Mouse (Mus musculus) myocyte (in vitro differentiated cells): Measurements from ENCODE around the gene Cacna2d2. TPM values are rescaled to one million over a fixed set of nuclear protein-coding genes. Genes with fewer than 3 reads are reported as not detected.
A peak's percentile ranks its signal among the peaks of the same experiment; 100 is the strongest.

Experiments
- H3K27me3 ChIP-seq: one replicate; pipeline ENCODE4 v1.6.1; 2011; ENCODE audit not compliant: control insufficient read depth, insufficient read depth, insufficient read length
- H3K36me3 ChIP-seq: one replicate; pipeline ENCODE4 v1.6.1; 2011; ENCODE audit not compliant: control insufficient read depth, insufficient read depth
- H3K4me2 ChIP-seq: one replicate; pipeline ENCODE4 v1.6.1; 2011; ENCODE audit warnings: low read depth, control low read depth
- H3K4me3 ChIP-seq: one replicate; pipeline ENCODE4 v1.5.1; 2011; ENCODE audit warnings: mild to moderate bottlenecking, control low read depth, moderate library complexity
- H3K79me2 ChIP-seq: one replicate; pipeline ENCODE4 v1.6.1; 2011; ENCODE audit not compliant: control insufficient read depth, insufficient read depth
- H3ac ChIP-seq: one replicate; pipeline ENCODE4 v1.6.1; 2011; ENCODE audit not compliant: control insufficient read depth, insufficient read length
- CEBPB ChIP-seq: IDR thresholded peaks from 2 replicates; pipeline ENCODE4 v1.6.1; 2011; ENCODE audit warnings: mild to moderate bottlenecking, moderate library complexity; ENCODE audit not compliant: poor library complexity, insufficient read depth, severe bottlenecking
- E2F4 ChIP-seq: IDR thresholded peaks from one replicate; pipeline ENCODE4 v1.6.1; 2011; ENCODE audit warnings: mild to moderate bottlenecking, control low read depth, moderate library complexity; ENCODE audit not compliant: insufficient read depth
- MAX ChIP-seq: IDR thresholded peaks from one replicate; pipeline ENCODE4 v1.6.1; 2011; ENCODE audit warnings: low read depth, mild to moderate bottlenecking, control low read depth
- MYOD1 ChIP-seq, 3 experiments: IDR thresholded peaks; one replicate each; pipeline ENCODE4 v1.6.1; 2011; ENCODE audit warnings: control low read depth in 2 of 3, low read depth in 2 of 3, mild to moderate bottlenecking in 2 of 3, moderate library complexity in 1 of 3; ENCODE audit not compliant: insufficient read length in 2 of 3, control insufficient read depth in 1 of 3
- MYOG ChIP-seq, 3 experiments: IDR thresholded peaks; one replicate each; pipeline ENCODE4 v1.6.1; 2011; ENCODE audit warnings: control low read depth in 2 of 3, low read depth in 2 of 3, mild to moderate bottlenecking in 2 of 3; ENCODE audit not compliant: insufficient read length in 2 of 3, control insufficient read depth in 1 of 3, insufficient read depth in 1 of 3
- POLR2A ChIP-seq: IDR thresholded peaks from one replicate; pipeline ENCODE4 v1.6.1; 2011; ENCODE audit warnings: low read depth, mild to moderate bottlenecking, control low read depth, moderate library complexity; ENCODE audit not compliant: insufficient read length
- POLR2AphosphoS2 ChIP-seq: IDR thresholded peaks from one replicate; pipeline ENCODE4 v1.6.1; 2011; ENCODE audit warnings: low read depth, control low read depth; ENCODE audit not compliant: insufficient read length
- REST ChIP-seq: IDR thresholded peaks from one replicate; pipeline ENCODE4 v1.6.1; 2011; ENCODE audit warnings: mild to moderate bottlenecking, control low read depth, moderate library complexity; ENCODE audit not compliant: insufficient read depth, insufficient read length
- SRF ChIP-seq: IDR thresholded peaks from one replicate; pipeline ENCODE4 v1.6.1; 2011; ENCODE audit warnings: low read depth; ENCODE audit not compliant: control insufficient read depth, insufficient read length
- TCF12 ChIP-seq: IDR thresholded peaks from one replicate; pipeline ENCODE4 v1.6.1; 2011; ENCODE audit warnings: mild to moderate bottlenecking, control low read depth; ENCODE audit not compliant: poor library complexity, insufficient read depth, severe bottlenecking
- TCF3 ChIP-seq: IDR thresholded peaks from one replicate; pipeline ENCODE4 v1.6.1; 2011; ENCODE audit warnings: low read depth, control low read depth; ENCODE audit not compliant: insufficient read length
- USF1 ChIP-seq: IDR thresholded peaks from one replicate; pipeline ENCODE4 v1.6.1; 2011; ENCODE audit warnings: low read depth, mild to moderate bottlenecking, control low read depth, moderate library complexity
- polyA plus RNA-seq: library from polyadenylated mRNA; unstranded; fragments of >200 nt; fragmentation: generic; extraction: Trizol; gene quantifications from one replicate; pipeline ENCODE4 v1.2.1, GENCODE M21; 2012; ENCODE audit warnings: missing spikeins

Cacna2d2 gene
- polyA plus RNA-seq, 1 experiment = 0.50 TPM

DNA sequence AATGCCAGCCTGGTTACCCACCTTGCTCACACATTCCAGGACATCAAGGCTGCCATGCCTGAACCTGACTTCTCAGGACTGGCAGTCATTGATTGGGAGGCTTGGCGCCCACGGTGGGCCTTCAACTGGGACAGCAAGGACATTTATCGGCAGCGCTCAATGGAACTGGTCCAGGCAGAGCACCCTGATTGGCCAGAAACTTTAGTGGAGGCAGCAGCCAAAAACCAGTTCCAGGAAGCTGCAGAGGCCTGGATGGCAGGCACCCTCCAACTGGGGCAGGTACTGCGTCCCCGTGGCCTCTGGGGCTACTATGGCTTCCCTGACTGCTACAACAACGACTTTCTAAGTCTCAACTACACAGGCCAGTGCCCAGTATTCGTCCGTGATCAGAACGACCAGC, 178.5 kb downstream of the Cacna2d2 start:
- TF ChIP-seq MYOD1 (IDR thresholded peaks at IDR 0.05; ENCODE audit: control insufficient read depth in 1 of 3, insufficient read length in 2 of 3, low read depth in 2 of 3) (no peak), POLR2AphosphoS2 (no peak), TCF3 (no peak), REST (no peak), MAX (no peak), POLR2A (no peak), CEBPB (no peak), MYOG (IDR thresholded peaks at IDR 0.05; ENCODE audit: control insufficient read depth in 1 of 3, insufficient read depth in 1 of 3, insufficient read length in 2 of 3, low read depth in 2 of 3) (no peak), USF1 (no peak), TCF12 (no peak), E2F4 (no peak), SRF (no peak)
- H3K79me2 ChIP-seq = peaks cover 5% of the 10 kb centered on the region
- H3K4me2 ChIP-seq = peak overlapping the region; percentile 87
- no peaks in the 10 kb centered on the region for H3K27me3 ChIP-seq
- no peak overlapping the region for H3K4me3 ChIP-seq
- H3ac ChIP-seq = no peak overlapping the region
- no peaks in the 10 kb centered on the region for H3K36me3 ChIP-seq

DNA sequence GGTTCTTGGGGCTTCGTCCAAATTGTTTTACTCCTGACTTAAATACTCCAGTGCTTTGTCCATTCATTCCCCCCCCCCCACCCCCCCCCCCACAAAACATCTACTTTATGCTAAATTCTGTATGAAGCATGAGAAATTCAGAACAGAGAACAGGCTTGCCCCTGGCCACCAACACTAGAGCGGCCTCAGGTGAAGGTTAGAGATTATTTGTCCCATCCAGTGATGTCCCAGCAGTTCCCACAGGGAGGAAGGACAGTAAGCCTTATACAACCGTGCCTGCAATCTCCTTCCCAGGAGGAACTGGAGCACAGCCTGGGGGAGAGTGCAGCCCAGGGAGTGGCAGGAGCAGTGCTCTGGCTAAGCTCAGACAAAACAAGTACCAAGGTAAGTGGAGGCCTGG, 179.2 kb downstream of the Cacna2d2 start, which contains the start of gene Naa80:
TSS of gene Naa80 (plus strand) at position 301 of the 400 bp plus-strand sequence.
- Histone ChIP-seq H3ac (no peak within 1 kb of the TSS), H3K27me3 (no peaks in the 10 kb centered on the region), H3K4me3 (no peak within 1 kb of the TSS), H3K4me2 (peak within 1 kb of the TSS; percentile 90), H3K36me3 (no peaks in the 10 kb centered on the region), H3K79me2 (peaks cover 5% of the 10 kb centered on the region)
- TF ChIP-seq MYOG (IDR thresholded peaks at IDR 0.05; ENCODE audit: control insufficient read depth in 1 of 3, insufficient read depth in 1 of 3, insufficient read length in 2 of 3, low read depth in 2 of 3) (no peak), TCF3 (no peak), SRF (no peak), USF1 (no peak), E2F4 (no peak), CEBPB (no peak), MYOD1 (IDR thresholded peaks at IDR 0.05; ENCODE audit: control insufficient read depth in 1 of 3, insufficient read length in 2 of 3, low read depth in 2 of 3) (no peak), REST (no peak), POLR2A (no peak), POLR2AphosphoS2 (no peak)

Other genes with a start within 250 kb of the Cacna2d2 start
- gene Dock3, start 167.7 kb upstream of the Cacna2d2 start, polyA plus RNA-seq = 0.40 TPM
- 3.9 TPM for gene Mapkapk3, start 109.7 kb upstream of the Cacna2d2 start, polyA plus RNA-seq
- gene Cish, start 103.6 kb upstream of the Cacna2d2 start, polyA plus RNA-seq = 0.64 TPM
- gene Hemk1, start 61.3 kb upstream of the Cacna2d2 start, polyA plus RNA-seq = 17.7 TPM
- 0.38 TPM for gene 6430571L13Rik, start 59.0 kb upstream of the Cacna2d2 start, polyA plus RNA-seq
- gene Tmem115, start 134.3 kb downstream of the Cacna2d2 start, polyA plus RNA-seq = 43.4 TPM
- 18.8 TPM for gene Cyb561d2, start 142.6 kb downstream of the Cacna2d2 start, polyA plus RNA-seq
- gene Nprl2, start 142.6 kb downstream of the Cacna2d2 start, polyA plus RNA-seq = 24.6 TPM
- 0.52 TPM for gene Zmynd10, start 147.7 kb downstream of the Cacna2d2 start, polyA plus RNA-seq
- 59.3 TPM for gene Rassf1, start 151.9 kb downstream of the Cacna2d2 start, polyA plus RNA-seq
- 25.0 TPM for gene Tusc2, start 163.6 kb downstream of the Cacna2d2 start, polyA plus RNA-seq
- gene Hyal2, start 168.3 kb downstream of the Cacna2d2 start, polyA plus RNA-seq = 34.2 TPM
- gene Hyal1, start 177.3 kb downstream of the Cacna2d2 start, polyA plus RNA-seq = 3.3 TPM
- 13.8 TPM for gene Naa80, start 179.3 kb downstream of the Cacna2d2 start, polyA plus RNA-seq
- 0.43 TPM for gene Hyal3, start 181.2 kb downstream of the Cacna2d2 start, polyA plus RNA-seq
- gene Ifrd2, start 188.0 kb downstream of the Cacna2d2 start, polyA plus RNA-seq = 29.4 TPM
- gene Sema3b, start 209.6 kb downstream of the Cacna2d2 start, polyA plus RNA-seq = 59.9 TPM
- gene Gnai2, start 235.8 kb downstream of the Cacna2d2 start, polyA plus RNA-seq = 499 TPM